Mouse (Mus musculus): ENCODE data around the gene Ist1.

- TF ChIP-seq MAX (IDR thresholded peaks at IDR 0.05; ENCODE audit: low read depth) (no peak), MYOD1 (IDR thresholded peaks at IDR 0.05; ENCODE audit: control insufficient read depth in 1 of 3, insufficient read length in 2 of 3, low read depth in 2 of 3) (no peak), MYOG (IDR thresholded peaks at IDR 0.05; ENCODE audit: control insufficient read depth in 1 of 3, insufficient read depth in 1 of 3, insufficient read length in 2 of 3, low read depth in 2 of 3) (no peak), POLR2A (IDR thresholded peaks at IDR 0.05; ENCODE audit: insufficient read length, low read depth) (no peak), TCF12 (IDR thresholded peaks at IDR 0.05; ENCODE audit: insufficient read depth, poor library complexity, severe bottlenecking) (no peak), USF1 (IDR thresholded peaks at IDR 0.05; ENCODE audit: low read depth) (no peak), E2F4 (IDR thresholded peaks at IDR 0.05; ENCODE audit: insufficient read depth) (no peak), TCF3 (IDR thresholded peaks at IDR 0.05; ENCODE audit: insufficient read length, low read depth) (no peak), POLR2AphosphoS2 (IDR thresholded peaks at IDR 0.05; ENCODE audit: insufficient read length, low read depth) (no peak), SRF (IDR thresholded peaks at IDR 0.05; ENCODE audit: control insufficient read depth, insufficient read length, low read depth) (no peak), CEBPB (IDR thresholded peaks at IDR 0.05; ENCODE audit: insufficient read depth, poor library complexity, severe bottlenecking) (no peak), REST (IDR thresholded peaks at IDR 0.05; ENCODE audit: insufficient read depth, insufficient read length) (no peak)
These were observed 54.2 kb downstream of the Ist1 start for GRCm38 (mm10) chr8:109638851-109639250.

Measured in myocyte (in vitro differentiated cells).